Mouse (Mus musculus) adrenal gland, postnatal 10 days (tissue): ENCODE measurements around the gene Morc3. TPM values are rescaled to one million over a fixed set of nuclear protein-coding genes. Genes with fewer than 3 reads are reported as not detected.

Experiments
- DNase-seq: peaks from one replicate; pipeline ENCODE4 v3.0.0; 2021; ENCODE audit warnings: mixed read lengths
- long read RNA-seq, 2 experiments: library from polyadenylated mRNA; stranded (forward); transcript quantifications; one replicate each; pipeline ENCODE4 v2.0.0; 2021
- total RNA-seq, 2 experiments: library from RNA; stranded (reverse); gene quantifications; 2 replicates each; pipeline ENCODE4 v1.2.3; 2021

Morc3 gene
- total RNA-seq = 10 to 100 TPM; 30.1 to 45.4 TPM
- long read RNA-seq, experiment 1, full-length matches to known transcripts = 11 of 16 reads
- long read RNA-seq, experiment 1, partial matches to known transcripts = 3 of 16 reads
- long read RNA-seq, experiment 1, other reads (novel, unspliced or antisense) = 2 of 16 reads
- long read RNA-seq, experiment 2, full-length matches to known transcripts = 6 of 12 reads
- long read RNA-seq, experiment 2, partial matches to known transcripts = 1 of 12 reads
- long read RNA-seq, experiment 2, other reads (novel, unspliced or antisense) = 5 of 12 reads

DNA sequence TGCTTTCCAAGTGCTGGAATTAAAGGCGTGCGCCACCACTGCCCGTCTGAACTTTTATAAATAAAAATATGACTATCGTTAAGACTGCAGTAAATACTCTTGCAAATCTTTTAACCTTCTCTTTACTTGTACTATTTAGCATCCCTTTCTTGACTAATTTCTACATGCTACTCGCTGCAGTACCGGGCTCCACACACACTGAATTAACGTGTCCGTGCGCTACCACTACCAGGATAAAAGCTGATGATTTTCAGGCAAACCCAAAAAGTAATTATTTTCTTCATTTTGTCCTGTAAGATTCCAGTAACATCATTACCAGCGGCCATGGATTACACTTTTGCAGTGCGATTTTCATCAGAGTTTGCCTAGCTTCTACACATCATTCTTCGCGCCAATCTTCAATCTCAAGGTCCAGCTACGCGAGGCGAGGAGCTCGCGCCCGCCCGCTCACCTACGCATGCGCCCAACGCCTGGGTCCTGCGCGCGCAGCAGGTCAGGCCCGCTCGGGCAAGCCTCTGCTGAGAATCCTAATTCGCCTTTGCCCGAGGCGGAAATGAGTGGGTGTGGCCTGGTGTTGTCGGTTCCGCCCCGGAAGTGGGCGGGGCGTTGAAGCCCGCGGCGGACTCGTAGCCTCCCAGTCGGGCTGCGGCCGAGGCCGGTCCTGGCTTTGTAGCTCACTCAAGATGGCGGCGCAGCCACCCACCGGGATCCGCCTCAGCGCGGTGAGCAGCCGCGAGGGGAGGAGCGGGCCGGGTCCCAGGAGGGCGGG, at the start of gene Morc3:
Gene Morc3 (plus strand): TSS at position 495 of the 769 bp plus-strand sequence.
- peak; percentile 100 for DNase-seq

DNA sequence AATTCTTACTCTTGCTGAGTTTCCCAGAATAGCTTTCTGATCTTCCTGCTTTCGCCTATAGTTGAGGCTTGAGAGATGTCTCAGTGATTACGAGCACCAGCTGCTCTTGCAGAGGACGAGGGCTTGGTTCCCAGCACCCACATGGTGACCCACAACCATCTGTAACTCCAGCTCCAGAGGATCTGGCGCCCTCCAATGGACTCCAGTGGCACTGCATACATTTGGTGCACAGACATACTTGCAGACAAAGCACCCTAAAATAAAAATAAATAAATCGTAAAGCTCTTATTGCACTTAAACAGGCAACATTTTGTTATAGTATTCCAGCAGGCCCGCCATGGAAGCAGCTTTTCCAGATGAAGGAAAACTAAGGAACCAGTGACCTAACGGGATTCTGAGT, 47.7 kb upstream of the Morc3 start:
- DNase-seq = no peak

DNA sequence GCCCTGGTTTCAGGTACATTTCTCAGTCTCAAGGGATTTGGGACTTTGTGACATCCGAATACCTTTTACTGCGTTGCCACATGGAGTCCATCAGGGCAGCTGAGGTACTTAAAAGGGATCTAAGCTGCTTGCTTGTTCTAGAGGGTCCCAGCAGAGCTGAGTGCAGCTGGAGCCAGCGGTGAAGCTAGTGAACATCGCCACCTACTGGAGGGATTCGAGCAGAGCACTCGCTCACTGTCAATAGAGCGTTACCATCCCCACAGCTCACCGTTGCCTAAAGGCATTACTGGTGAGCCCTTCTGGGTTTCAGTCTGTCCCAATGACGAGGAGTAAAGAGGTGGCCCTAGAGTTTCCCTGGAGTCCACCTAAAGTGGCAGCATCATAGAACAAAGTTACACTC, 46.1 kb upstream of the Morc3 start:
- peak; percentile 83 for DNase-seq

- DNase-seq = no peak
Measured at GRCm38 (mm10) chr16:93788388-93788787, 43.5 kb upstream of the Morc3 start.

GRCm38 (mm10) chr16:93788881-93789280, 43.0 kb upstream of the Morc3 start:
- DNase-seq = no peak

GRCm38 (mm10) chr16:93789971-93790755, 41.8 kb upstream of the Morc3 start:
- no peak for DNase-seq

DNA sequence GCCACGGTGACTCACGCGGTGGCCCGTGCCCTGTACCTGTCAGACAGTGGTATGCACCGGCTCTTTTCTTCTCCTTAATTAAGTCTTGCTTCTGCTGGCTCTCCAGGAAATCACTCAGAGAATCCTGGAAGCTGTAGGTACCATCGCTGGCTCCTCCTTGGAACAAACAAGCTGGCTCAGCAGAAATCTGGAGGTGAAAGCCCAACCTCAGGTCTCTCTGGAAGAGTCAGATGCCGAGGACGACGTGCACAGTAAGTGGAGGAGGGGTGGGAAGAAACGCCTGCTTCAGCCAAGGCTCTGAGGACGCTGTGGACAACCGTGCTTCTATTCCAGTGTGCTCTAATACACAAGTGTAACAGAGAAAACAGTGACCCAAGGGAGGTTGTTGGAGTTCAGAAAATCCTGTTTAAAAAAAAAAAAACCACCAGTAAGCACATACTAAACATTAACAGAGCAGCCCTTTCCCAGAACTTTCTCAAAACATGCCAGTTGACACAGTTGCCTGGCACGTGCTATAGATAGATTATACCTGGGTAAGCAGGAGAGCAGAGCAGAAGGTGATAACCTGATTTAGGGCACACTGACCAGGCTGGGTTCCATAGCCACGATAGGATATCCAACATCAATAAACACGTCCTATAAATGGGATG, 38.8 kb upstream of the Morc3 start:
- no peak for DNase-seq

- DNase-seq = no peak
Measured at GRCm38 (mm10) chr16:93794845-93795244, 37.1 kb upstream of the Morc3 start.

- no peak for DNase-seq
Measured at GRCm38 (mm10) chr16:93795391-93795790, 36.5 kb upstream of the Morc3 start.

DNA sequence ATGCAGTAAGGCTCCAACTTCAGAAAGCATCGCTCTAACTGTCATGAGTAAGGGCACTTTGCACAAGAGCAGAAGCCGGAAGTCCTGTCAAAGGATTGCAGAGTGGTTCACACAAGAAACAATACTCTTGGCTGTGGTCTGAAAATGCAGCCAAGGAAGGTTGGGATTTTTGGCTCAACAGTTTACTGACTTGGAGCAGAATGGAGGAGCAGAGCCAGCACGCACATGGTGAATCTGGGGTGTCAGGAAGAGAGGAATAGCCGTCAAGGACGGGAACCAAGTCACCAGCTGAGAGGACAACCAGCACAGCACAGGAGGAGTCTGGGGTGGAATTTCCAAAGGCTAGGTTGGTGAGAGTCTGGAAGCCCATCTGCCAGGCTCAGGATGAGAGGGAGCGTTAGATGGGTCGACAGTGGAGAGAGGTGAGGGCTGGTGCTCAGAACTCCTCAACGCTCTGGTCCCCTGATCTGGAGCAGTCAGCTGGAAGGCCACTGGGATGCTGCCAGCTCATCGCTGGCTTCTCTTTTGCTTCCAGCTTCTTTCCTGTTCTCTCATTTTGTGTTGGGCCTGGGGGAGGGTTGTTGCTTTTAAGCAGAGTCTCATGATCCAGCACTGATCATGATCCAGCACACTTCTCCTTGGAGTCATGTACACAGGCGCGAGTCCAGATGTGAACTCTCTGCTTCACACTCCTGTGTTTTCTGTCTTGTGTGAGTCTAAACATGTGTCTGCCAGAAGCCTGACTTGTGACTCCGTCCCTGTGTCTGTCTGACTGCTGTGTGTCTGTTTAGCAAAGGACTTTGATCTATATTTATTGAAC, 34.7 kb upstream of the Morc3 start:
- DNase-seq = no peak

DNA sequence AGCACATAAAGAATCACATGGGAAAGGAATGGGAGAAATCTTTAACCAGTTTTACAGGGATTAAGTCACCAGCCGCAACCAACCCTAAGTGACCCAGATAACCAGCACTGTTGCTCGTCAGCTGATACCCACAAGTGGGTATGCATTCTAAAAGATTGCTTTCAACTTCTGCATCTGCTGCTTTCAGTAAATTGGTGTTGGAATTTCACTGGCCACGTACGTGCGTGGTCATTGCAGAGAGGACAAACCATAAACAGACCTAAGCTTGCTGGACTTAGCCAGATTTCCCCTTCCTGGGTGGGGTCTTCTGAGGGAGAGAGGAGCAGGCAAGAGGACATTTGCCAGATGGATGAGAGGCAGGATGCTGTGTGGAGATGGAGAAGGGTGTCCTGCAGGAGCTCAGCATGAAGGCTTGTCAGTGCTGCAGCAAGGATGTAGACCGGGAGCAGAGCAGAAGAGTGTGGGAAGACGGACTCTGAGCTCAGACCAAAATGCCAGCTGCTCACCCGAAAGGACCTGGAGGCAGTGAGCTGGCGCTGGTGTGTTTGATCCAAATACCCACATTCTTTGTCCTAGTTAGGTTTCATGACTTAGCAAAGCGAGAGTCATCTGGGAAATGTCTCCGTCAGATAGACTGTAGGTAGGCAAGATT, 34.0 kb upstream of the Morc3 start:
- DNase-seq = no peak

- DNase-seq = no peak
Measured at GRCm38 (mm10) chr16:93798623-93799022, 33.3 kb upstream of the Morc3 start.

DNA sequence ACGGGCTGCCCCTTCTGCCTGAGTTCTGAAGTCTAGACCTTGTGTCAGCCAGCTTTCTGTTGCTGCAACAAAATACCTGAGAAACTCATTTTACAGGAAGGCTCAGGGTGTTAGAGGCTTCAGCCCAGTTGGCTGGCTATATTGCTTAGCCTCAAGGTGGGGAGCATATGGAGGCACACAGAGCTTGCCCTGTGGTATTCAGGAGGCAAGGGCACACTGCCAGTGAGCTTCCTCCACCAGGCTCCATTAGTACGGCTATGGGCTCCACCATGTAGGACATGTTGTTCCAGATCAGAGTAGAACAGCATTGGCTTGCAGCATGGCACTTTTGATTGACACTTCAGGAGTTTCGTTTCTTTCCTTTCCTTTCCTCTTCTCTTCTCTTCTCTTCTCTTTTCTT, 32.9 kb upstream of the Morc3 start:
- no peak for DNase-seq

DNA sequence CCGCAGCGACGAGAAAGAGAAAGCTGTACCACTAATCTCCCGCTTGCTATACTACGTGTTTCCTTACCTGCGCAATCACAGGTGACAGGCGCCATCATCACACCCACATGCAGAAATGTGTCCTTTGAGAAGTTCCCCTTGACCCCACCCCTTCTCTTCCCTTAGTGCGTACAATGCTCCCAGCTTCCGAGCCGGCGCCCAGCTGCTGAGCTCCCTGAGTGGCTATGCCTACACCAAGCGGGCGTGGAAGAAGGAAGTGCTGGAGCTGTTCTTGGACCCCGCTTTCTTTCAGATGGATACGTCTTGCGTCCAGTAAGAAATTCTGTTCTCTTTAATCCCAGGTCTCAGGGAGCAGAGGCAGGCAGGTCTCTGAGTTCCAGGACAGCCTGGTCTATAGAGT, 32.0 kb upstream of the Morc3 start:
- no peak for DNase-seq

- no peak for DNase-seq
Measured at GRCm38 (mm10) chr16:93807167-93807566, 24.8 kb upstream of the Morc3 start.

GRCm38 (mm10) chr16:93807961-93808554, 23.9 kb upstream of the Morc3 start:
- DNase-seq = peak; percentile 45

GRCm38 (mm10) chr16:93815856-93816736, 15.8 kb upstream of the Morc3 start:
- peak; percentile 69 for DNase-seq

DNA sequence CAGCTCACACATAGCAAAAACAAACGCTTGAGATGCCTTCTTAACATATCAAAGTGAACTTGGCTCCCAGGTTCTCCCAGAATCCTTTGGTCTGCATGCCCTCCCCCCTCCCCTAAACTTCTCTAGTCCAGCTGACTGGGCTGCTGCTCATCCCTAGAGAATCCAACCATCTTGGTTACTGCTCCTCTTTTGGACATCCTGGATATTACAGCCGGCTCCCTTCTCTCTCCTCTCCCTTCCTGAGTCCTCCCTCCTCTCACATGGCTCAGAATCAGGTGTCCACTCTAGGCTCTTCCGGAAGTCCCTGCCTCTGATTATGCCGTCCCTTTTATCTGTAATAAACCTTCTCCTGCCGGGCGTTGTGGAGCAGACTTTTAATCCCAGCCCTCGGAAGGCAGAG, 15.1 kb upstream of the Morc3 start:
- no peak for DNase-seq

- DNase-seq = no peak
Measured at GRCm38 (mm10) chr16:93817371-93817770, 14.6 kb upstream of the Morc3 start.
